Mouse (Mus musculus) kidney, postnatal 36 days (tissue): ENCODE results near the gene Cbx4.
A peak's percentile ranks its signal among the peaks of the same experiment; 100 is the strongest.

ENCODE experiments used
- DNase-seq, 2 experiments: peaks; one replicate each; pipeline ENCODE4 v3.0.0; 2021 to 2022; ENCODE audit warnings: mixed read lengths in 2 of 2

Cbx4 gene

GRCm38 (mm10) chr11:119056301-119057211, 29.5 kb downstream of the Cbx4 start:
- DNase-seq: peak in 1 of 2 experiments; percentile 71

- DNase-seq: peak in 1 of 2 experiments; percentile 30
These were observed 30.4 kb downstream of the Cbx4 start for GRCm38 (mm10) chr11:119055571-119056131.

DNA sequence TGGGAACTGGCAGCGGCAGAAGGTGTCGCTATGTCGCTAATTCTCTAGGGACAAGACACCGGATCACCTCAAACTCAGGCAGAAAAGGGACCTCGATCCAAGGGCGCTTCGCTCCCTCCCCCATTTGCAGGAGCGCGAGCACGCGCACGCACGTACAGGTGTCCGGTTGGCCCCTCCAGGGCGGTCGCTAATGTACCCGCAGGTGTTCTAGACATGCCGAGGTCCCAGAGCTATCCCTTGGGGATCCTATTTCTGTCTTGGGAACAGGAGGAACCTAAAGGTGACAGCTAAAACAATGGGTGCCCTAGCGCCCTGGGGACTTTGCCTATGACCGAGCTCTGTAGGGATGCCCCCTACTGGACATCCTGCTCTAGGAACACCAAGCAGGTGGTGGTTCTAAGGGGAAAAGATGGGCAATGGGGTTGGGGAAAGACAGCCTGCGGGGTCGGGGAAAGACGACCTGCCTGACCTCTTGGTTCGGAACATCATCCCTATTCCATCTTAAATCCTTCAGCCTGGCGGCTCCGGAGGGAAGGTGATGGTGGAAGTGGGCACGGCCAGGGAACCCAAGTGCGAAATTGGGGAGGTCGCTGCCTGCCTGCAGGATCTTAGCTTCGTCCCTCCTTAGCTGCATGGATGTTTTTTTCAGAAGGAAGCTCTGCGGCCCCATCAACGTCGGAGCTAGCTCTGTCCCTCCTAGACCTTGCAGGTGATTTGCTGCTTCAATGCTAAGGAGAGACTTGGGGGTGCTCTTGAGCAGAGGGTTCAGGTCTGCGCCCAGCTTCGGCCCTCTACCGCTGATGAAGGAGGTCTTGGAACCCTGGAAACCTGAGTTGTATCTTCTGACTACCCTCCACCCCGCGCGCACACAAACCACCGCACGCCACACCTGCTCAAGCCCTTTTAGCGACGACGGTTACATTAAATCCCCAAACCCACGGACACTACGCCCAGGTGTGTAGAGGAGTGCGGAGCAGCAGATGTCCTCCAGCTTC, 31.4 kb downstream of the Cbx4 start:
- DNase-seq: peak; percentile 43 to 71

GRCm38 (mm10) chr11:119053738-119054350, 32.2 kb downstream of the Cbx4 start:
- DNase-seq: no peak

- DNase-seq: peak; percentile 74 to 82
These were observed 32.8 kb downstream of the Cbx4 start for GRCm38 (mm10) chr11:119053257-119053670.

DNA sequence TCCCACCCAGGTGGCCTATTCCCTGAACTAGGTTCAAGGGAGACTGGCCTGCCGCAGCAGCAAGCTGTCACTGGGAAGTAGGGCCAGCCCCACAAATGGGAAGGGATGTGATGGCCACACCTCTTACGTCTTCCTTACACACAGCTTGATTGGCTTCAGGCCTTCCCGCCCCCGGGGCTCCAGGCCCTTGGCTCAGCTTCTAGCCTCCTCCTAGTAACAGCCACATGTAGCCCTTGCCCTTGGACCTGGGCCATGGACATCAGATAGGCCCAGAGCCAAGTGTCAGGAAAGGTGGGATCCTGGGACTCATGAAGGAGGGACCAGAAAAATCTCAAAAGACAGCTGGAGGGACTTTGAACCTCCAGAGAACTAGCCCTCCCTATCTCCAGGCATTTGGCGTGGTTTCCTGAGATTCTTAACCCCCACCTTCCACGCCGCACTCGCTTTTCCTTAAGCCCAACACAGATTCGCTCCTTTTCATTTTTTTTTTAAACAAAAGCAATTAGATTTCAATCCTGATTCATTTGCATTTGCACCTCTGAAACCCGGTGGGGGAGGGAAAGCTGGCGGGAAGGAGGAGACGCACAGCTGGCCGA, 33.3 kb downstream of the Cbx4 start:
- peak; percentile 36 to 45 for DNase-seq

DNA sequence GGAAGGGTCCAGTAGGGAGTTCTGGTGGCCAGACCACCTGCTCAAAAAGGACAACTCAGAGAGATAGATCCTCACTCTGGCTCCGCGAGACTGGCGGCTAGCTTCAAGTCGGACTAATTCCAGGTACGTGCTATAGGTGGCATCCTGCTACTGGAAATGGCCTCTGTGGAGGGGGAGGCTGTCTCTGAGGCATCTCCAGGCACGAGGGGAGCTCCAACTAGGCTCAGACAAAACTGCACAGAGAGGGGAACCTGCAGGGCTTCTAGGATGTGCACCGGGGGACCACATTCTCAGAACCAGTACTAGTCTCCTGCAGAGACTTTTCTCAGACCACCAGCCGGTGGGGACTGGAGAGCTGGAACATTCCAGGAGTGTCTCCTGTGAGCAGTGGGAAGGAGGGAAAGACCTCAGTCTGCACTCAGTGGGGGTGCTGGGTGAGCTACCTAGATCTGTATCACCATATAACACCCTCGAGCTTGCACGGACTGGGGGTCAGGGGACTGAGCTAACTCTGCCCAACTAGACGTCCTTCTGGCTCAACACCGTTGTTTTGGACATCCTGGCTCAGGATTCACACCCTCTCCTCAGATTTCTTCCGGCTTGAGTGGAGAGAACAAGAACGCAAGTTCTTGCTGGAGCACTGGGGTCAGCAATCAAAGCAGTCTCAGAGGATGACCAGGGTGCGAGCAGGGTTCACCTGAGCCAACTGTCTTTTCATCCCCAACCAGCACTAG, 33.9 kb downstream of the Cbx4 start:
- peak; percentile 51 to 63 for DNase-seq

- DNase-seq: no peak
These were observed 34.6 kb downstream of the Cbx4 start for GRCm38 (mm10) chr11:119051426-119051825.

- no peak for DNase-seq
These were observed 35.7 kb downstream of the Cbx4 start for GRCm38 (mm10) chr11:119050361-119050760.

DNA sequence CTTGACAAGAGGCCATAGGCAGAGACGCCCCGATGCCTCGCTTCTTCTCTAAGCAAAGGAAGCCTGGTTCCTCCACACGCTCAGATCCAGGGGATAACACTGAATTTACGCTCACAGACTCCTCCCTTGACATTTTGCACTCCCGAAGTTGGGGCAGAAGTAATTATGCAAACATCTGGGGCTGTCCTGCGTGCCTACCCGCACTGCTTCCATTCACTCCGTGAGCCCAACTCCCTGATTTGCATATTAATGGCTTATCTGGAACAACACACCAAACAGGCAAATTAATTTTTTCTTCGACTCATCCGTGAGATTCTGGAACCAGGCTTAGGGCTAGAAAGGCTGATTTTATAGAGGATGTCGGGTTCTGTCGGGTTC, 37.9 kb downstream of the Cbx4 start:
- peak in 1 of 2 experiments; percentile 28 for DNase-seq

DNA sequence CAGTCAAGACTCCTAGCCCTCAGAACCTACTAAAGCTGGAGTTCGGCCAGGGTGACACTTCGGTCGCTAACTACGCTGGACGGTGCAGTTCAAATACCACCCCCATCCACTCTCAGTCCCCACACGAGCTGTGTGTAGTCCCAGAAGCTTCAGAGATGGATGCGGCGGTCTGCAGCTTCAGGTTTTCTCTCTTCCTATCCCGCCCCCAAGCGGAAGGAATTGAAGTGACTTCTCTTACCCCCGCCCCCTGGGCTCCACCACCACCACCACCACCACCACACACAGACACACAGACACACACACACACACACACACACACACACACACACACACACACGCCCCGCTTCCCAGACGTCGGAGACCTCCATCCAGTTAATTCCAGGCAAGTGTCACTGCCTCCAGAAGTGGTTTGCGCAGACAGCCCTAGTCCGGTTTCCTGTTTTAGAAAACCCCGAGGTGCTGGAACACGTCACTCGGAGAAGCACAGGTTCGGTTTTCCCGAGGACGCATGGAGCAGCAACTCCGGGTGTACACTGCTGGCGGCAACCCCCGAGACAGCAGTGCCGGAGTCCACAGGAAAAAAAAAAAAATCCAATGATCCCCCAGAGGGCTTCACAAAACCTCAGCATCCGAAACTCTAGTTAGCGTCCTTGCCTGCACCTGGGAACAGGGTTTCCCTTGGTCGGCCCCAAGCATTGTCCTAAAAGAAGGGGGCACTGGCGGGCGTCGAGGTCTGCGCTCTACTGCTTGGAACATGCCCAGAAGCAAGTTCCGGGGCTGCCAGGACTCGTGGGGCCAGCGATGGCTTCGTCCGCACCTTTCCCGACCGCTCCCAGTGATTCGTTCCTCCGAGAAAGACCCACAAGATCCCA, 38.5 kb downstream of the Cbx4 start:
- DNase-seq: peak in 1 of 2 experiments; percentile 56

DNA sequence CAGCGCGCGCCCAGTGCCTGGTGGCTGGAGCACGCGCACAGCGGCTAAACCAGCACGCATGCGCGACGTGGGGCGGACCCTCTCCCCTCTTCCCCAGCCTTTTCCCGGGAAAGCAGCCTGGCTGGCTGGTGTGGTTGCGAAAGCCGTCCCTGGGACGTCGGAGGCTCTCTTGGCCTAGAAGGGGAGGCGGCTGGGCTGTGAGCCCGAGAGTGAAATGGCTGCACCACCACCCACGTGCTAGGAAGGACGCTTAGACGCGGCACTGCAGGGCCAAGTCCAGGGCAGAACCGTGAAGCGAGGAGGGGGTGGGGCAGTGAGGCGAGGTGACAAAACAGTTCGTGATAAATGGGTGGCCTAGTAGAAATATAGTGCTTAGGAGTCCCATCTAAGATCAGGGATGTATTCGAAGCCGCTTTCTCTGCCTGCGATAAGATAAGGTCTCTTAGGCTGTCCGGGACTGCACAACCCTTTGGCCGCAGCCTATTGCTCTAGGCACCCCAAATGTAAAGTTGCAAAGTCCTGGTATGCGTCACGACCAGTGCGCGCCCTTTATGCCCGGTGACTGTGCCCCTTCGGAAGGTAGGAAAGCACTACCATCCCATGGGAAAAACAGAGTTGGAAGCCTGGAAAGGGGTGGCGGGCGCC, 39.3 kb downstream of the Cbx4 start:
- peak; percentile 84 to 87 for DNase-seq

DNA sequence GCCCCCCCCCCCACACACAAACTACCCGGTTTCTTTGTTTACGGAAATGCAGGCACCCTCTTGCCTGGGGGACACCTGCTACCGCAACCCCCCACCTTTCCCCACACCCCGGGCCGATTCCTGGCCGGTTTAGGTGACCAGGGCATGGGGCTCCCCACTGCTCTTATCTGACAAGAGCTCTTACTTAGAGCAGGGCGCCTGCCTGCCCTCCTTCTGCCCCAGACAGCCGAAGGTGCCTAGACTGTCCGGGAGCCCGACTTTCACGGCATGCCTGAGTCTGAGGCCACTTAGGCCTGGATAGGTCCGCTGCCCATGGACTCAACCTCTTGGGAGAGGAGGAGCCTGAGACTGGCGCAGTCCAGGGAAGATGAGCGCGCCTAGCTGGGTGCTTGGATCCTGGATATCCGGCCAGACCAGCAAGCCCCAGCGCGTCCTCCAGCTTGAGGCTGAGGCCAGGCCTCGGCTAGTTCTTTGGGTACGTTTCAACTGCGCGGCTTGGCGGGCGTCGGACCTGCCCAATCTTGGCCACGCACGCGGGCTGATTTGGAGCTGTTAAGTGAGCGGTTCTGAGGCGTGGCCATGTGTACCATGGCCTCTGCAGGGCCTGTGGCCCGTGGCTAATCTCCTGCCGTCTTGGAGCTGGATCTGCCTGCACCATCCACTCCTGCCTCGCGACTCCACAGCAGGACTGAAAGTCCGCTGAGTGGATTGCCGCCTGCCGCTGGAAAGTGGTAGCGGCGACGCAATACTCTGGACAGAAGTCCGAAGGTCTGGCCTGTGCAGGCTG, 41.3 kb downstream of the Cbx4 start:
- DNase-seq: peak; percentile 80 to 83

- peak in 1 of 2 experiments; percentile 51 for DNase-seq
These were observed 42.1 kb downstream of the Cbx4 start for GRCm38 (mm10) chr11:119043761-119044550.

GRCm38 (mm10) chr11:119043273-119043540, 42.8 kb downstream of the Cbx4 start:
- no peak for DNase-seq

DNA sequence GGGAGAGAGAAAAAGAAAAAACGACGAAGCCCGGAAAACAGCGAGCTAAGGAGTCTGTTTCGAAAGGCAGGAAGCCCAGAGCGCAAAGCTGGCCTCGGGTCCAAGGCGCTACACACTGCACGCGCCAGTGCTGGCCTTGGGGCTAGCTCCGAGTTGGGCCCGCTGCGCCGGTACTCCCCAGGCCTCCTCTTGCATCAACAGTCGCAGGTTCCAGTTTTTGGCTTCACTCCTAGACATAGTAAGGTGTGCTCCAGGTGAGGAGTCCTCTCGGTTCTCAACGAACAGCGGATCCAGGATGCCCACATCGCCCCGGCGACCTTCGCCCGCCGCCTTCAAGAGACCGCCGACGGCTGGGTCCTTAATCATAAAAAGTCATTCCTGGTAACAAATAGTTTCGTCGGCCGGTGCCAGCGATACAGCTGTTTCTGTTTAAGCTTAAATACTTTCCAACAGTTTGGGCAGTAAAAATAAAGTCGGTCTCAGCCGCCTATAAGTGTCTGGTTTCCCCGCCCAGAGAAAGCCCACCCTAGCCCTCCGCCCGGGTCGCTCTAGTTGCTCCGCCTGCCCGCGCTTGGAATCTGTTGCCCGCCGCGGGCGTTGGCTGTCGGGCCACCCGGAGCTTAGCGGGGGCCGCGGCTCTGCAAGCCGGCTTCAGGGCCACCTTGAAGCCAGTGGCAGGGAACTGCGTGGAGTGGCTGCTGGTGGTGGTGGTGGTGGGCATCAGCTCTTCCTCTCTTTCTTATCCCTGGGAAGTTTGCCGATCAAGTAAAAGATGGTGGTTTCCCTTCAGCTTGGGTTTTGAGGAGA, 43.4 kb downstream of the Cbx4 start:
- peak in 1 of 2 experiments; percentile 45 for DNase-seq

GRCm38 (mm10) chr11:119041750-119042465, 44.1 kb downstream of the Cbx4 start:
- peak in 1 of 2 experiments; percentile 16 for DNase-seq
